Mouse (Mus musculus): Measurements from ENCODE around the gene Epn1. TPM values are rescaled to one million over a fixed set of nuclear protein-coding genes. Genes with fewer than 3 reads are reported as not detected.
A peak's percentile ranks its signal among the peaks of the same experiment; 100 is the strongest.
"Not testable (repeated sequence)": the region's sequence is repeated elsewhere in the genome, so short reads cannot be mapped to it uniquely, and the experiment has no call there.

The Epn1 gene
- total and polyA plus RNA-seq, 3 experiments, result 79.5 to 720 (median 152) TPM

- H3K36me3 ChIP-seq (replicated peaks), result peaks cover 74% of the 10 kb centered on the region
Observed at GRCm38 (mm10) chr7:5076931-5077330, 3.1 kb upstream of the Epn1 start.

DNA sequence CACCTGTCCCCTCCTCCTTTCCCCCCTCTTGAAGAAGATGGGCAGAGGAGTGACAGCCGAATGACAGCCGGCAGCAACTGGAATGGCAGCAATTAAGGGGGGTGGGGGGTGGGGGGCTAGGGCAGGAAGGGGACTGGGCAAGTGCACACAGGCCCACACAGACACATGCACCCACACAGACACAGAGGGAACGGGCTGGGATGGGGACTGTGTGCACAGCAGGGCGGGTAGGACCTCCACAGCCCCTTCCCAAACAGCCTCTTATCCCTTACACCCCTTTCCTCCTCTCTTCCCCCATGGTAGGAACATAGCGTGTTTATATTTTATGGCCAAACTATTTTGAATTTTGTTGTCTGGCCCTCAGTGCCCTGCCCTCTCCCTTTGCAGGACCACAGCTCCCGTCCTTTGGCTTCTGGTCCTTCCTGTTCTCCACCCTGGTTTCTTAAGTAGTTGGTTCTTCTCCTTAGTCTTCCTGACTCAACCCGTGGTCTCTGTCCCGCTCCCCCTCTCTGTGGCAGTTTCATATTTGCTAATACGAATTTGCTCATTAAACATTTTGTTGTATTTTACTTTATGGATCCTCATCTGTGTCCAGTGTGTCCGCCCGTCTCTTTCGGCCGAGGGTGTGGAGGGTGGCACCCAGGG lies 548 bp upstream of the Epn1 start:
- peaks cover 68% of the 10 kb centered on the region for H3K4me1 ChIP-seq (ENCODE audit: insufficient read depth, low read depth, low read length)
- H3K36me3 ChIP-seq (replicated peaks), result peaks cover 69% of the 10 kb centered on the region
- not testable (repeated sequence) for H3K9me3 ChIP-seq (replicated peaks); H3K27me3 ChIP-seq (ENCODE audit: insufficient read depth, low read length); DNase-seq (ENCODE audit: low spot score); ATAC-seq (ENCODE audit: extremely low read depth, insufficient number of reproducible peaks, low FRiP score, poor library complexity, severe bottlenecking)
- H3K4me3 ChIP-seq (ENCODE audit: low read depth, low read length), result peak overlapping the region; percentile 98

More at GRCm38 (mm10) chr7:5076931-5077330, 3.1 kb upstream of the Epn1 start:
- no peaks in the 10 kb centered on the region for H3K27me3 ChIP-seq (ENCODE audit: insufficient read depth, low read length)
- ATAC-seq (ENCODE audit: extremely low read depth, insufficient number of reproducible peaks, low FRiP score, poor library complexity, severe bottlenecking), result peak; percentile 74
- TF ChIP-seq GATA1 (IDR thresholded peaks at IDR 0.05; ENCODE audit: borderline replicate concordance, low read length) (no peak), POLR2AphosphoS5 (IDR thresholded peaks at IDR 0.05; ENCODE audit: insufficient replicate concordance, low read depth, low read length) (no peak), CTCF (IDR thresholded peaks at IDR 0.05; ENCODE audit: low read depth, low read length) (no peak), TAL1 (conservative IDR thresholded peaks at IDR 0.05; ENCODE audit: low read depth, low read length) (peak; percentile 75)
- H3K9me3 ChIP-seq (replicated peaks), result no peaks in the 10 kb centered on the region
- DNase-seq (ENCODE audit: low spot score), result peak; percentile 48
- H3K4me1 ChIP-seq (ENCODE audit: insufficient read depth, low read depth, low read length), result peaks cover 73% of the 10 kb centered on the region
- H3K4me3 ChIP-seq (ENCODE audit: low read depth, low read length), result no peak overlapping the region

DNA sequence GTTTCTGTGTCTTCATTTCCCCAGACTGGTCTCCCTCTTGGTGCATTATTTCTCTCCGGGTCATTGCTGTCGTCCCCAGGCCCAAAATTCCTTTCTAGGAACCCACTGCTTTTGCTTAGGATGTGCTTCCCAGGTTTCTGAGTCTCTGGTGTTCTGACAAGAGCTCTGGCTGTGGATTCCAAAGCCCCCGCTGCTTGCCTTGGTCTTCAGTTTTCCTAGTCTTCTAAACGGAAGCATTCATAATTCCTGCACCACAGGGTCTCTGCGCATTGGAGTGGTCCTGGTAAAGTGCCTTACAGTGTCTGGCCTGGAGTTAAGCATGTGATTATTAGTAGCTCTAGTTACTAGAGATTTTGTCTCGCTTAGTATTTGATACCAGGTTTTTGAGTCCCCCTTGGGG lies 780 bp downstream of the Epn1 start:
- DNase-seq (ENCODE audit: low spot score) (no peak), ATAC-seq (ENCODE audit: extremely low read depth, insufficient number of reproducible peaks, low FRiP score, poor library complexity, severe bottlenecking) (no peak)
- no peak for TF ChIP-seq POLR2AphosphoS5 (IDR thresholded peaks at IDR 0.05; ENCODE audit: insufficient replicate concordance, low read depth, low read length)
- no peak for TF ChIP-seq GATA2 (IDR thresholded peaks at IDR 0.05; ENCODE audit: borderline replicate concordance, low read depth, low read length)
- no peak for TF ChIP-seq GATA1 (IDR thresholded peaks at IDR 0.05; ENCODE audit: borderline replicate concordance, low read length)
- no peak for TF ChIP-seq TAL1 (conservative IDR thresholded peaks at IDR 0.05; ENCODE audit: low read depth, low read length)
- TF ChIP-seq CTCF (IDR thresholded peaks at IDR 0.05; ENCODE audit: low read depth, low read length), result no peak
- H3K4me3 ChIP-seq (ENCODE audit: low read depth, low read length), result peak overlapping the region; percentile 98
- H3K4me1 ChIP-seq (ENCODE audit: insufficient read depth, low read depth, low read length), result peaks cover 68% of the 10 kb centered on the region
- no peaks in the 10 kb centered on the region for H3K27me3 ChIP-seq (ENCODE audit: insufficient read depth, low read length)
- H3K36me3 ChIP-seq (replicated peaks), result peaks cover 70% of the 10 kb centered on the region
- no peaks in the 10 kb centered on the region for H3K9me3 ChIP-seq (replicated peaks)

- peaks cover 71% of the 10 kb centered on the region for H3K36me3 ChIP-seq (replicated peaks)
- peak overlapping the region; percentile 98 for H3K4me3 ChIP-seq (ENCODE audit: low read depth, low read length)
- H3K27me3 ChIP-seq (ENCODE audit: insufficient read depth, low read length), result no peaks in the 10 kb centered on the region
- H3K9me3 ChIP-seq (replicated peaks), result no peaks in the 10 kb centered on the region
- H3K4me1 ChIP-seq (ENCODE audit: insufficient read depth, low read depth, low read length), result peaks cover 69% of the 10 kb centered on the region
- no peak for DNase-seq (ENCODE audit: low spot score)
- no peak for TF ChIP-seq TAL1 (conservative IDR thresholded peaks at IDR 0.05; ENCODE audit: low read depth, low read length)
- ATAC-seq (ENCODE audit: extremely low read depth, insufficient number of reproducible peaks, low FRiP score, poor library complexity, severe bottlenecking), result no peak
Observed at GRCm38 (mm10) chr7:5081241-5081640, 1.2 kb downstream of the Epn1 start.

DNA sequence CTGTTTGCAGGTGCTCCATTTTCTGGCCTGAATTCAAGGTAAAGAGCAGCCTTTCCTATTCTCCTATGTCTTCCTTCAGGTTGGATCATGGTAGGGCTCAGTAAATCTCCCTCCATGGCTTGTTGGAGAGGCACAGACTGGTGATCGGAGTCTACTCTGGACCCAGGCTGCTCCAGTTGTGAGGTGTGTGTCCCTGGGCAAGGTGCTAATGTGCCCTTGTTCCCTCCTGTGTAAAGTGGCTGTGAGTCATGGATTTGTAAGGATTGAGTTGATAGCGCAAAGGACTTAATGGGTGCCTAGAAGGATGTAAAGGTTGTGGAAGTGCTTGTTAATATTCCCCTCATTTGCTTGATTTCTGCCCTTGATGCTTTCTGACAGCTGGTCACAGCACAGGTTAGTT lies 1.9 kb downstream of the Epn1 start:
- ATAC-seq (ENCODE audit: extremely low read depth, insufficient number of reproducible peaks, low FRiP score, poor library complexity, severe bottlenecking) (no peak), DNase-seq (ENCODE audit: low spot score) (no peak)
- Histone ChIP-seq H3K4me3 (ENCODE audit: low read depth, low read length) (peak overlapping the region; percentile 98; the same call in 1 of the 2 replicates), H3K27me3 (ENCODE audit: insufficient read depth, low read length) (no peaks in the 10 kb centered on the region), H3K4me1 (ENCODE audit: insufficient read depth, low read depth, low read length) (peaks cover 66% of the 10 kb centered on the region), H3K36me3 (replicated peaks) (peaks cover 71% of the 10 kb centered on the region), H3K9me3 (replicated peaks) (no peaks in the 10 kb centered on the region)
- TF ChIP-seq POLR2AphosphoS5 (IDR thresholded peaks at IDR 0.05; ENCODE audit: insufficient replicate concordance, low read depth, low read length) (no peak), CTCF (IDR thresholded peaks at IDR 0.05; ENCODE audit: low read depth, low read length) (no peak), GATA1 (IDR thresholded peaks at IDR 0.05; ENCODE audit: borderline replicate concordance, low read length) (no peak), GATA2 (IDR thresholded peaks at IDR 0.05; ENCODE audit: borderline replicate concordance, low read depth, low read length) (no peak)

DNA sequence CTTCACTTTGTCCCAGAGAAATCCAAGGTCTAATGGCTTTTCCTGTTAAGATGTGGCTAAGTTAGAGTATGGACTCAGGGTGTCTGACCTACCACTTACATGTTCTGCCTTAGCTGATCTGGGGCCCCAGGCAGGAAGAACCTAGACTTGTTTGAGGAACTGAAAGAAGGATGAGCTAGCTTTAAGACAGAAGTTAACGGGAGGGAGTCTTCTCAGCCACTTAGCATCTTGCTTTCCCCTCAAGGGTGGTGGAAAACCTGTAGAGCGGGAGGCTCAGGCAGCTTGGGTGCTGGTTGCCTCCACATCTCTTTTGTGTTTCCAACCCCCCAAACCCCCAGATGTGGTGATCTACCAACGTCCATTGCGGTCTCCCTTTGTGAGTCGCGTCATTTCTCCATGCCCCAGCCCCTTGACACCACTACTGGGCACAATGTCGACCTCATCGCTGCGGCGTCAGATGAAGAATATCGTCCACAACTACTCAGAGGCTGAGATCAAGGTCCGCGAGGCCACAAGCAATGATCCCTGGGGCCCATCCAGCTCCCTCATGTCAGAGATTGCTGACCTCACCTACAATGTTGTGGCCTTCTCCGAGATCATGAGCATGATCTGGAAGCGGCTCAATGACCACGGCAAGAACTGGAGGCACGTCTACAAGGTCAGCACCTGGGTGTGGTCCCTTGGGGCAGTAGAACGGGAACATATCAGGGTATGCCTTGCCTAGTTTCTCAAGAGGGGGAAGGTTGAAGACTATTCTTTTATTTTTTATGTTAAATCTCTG lies 3.5 kb downstream of the Epn1 start:
- TF ChIP-seq CTCF (IDR thresholded peaks at IDR 0.05; ENCODE audit: low read depth, low read length), result no peak
- TF ChIP-seq GATA1 (IDR thresholded peaks at IDR 0.05; ENCODE audit: borderline replicate concordance, low read length), result no peak
- no peak for TF ChIP-seq GATA2 (IDR thresholded peaks at IDR 0.05; ENCODE audit: borderline replicate concordance, low read depth, low read length)
- no peak for TF ChIP-seq POLR2AphosphoS5 (IDR thresholded peaks at IDR 0.05; ENCODE audit: insufficient replicate concordance, low read depth, low read length)
- TF ChIP-seq TAL1 (conservative IDR thresholded peaks at IDR 0.05; ENCODE audit: low read depth, low read length), result no peak
- ATAC-seq (ENCODE audit: extremely low read depth, insufficient number of reproducible peaks, low FRiP score, poor library complexity, severe bottlenecking) (no peak), DNase-seq (ENCODE audit: low spot score) (no peak)
- Histone ChIP-seq H3K4me3 (ENCODE audit: low read depth, low read length) (peak overlapping the region; percentile 52; the same call in 1 of the 2 replicates), H3K4me1 (ENCODE audit: insufficient read depth, low read depth, low read length) (peaks cover 65% of the 10 kb centered on the region), H3K9me3 (replicated peaks) (no peaks in the 10 kb centered on the region), H3K36me3 (replicated peaks) (peaks cover 71% of the 10 kb centered on the region), H3K27me3 (ENCODE audit: insufficient read depth, low read length) (no peaks in the 10 kb centered on the region)

Measured in G1E (cell line).